Mouse (Mus musculus): ENCODE results near the gene Prap1. TPM values are rescaled to one million over a fixed set of nuclear protein-coding genes. Genes with fewer than 3 reads are reported as not detected.

Gene Prap1
- not detected for polyA plus RNA-seq (2017; shearing (Covaris generic))

GRCm38 (mm10) chr7:140092924-140093528 lies at the start of gene Prap1:
TSS of gene Prap1 (plus strand) at chr7:140093395.

DNA sequence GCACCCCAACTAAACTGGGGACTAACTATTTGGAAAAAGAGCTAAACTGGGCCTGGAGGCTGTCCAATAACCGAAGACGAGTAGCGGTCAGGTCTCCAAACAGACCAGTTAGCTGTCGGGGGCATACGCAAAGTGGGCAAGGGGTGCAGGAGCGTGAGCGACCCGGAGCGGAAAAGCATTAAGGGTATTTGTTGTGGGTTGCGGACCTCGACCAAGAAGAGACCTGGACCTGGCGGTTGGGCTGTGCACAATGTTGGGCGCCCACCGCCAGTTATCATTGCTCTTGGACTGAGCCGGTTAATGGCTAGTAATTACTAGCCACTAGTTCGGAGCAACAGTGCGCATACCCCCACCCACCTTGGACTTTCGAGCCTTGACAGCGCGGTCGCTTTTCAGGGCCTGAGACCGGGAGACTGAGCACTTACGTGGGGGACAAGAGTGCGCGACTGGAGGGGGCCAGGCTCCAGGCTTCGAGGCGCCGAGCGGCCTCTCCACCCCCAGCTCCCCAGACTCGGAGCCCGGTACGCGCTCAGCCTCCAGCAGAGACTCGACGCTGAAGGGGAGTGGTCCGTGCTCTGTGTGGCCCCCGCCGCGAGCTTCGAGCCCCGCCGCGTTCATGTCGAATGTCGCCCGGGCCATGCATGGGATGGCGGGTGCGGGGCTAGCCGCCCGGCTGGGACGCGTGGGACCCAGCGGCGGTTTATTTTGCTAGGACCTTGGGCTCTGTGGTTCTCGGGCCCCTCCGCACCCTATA lies 44.7 kb upstream of the Prap1 start, which contains the start of gene Msx3:
Gene Msx3 (minus strand): TSS at position 729 of the 754 bp plus-strand sequence.

GRCm38 (mm10) chr7:140082242-140082678 lies 10.9 kb upstream of the Prap1 start, which contains the start of gene Caly:
TSS of gene Caly (minus strand) at chr7:140082548.

GRCm38 (mm10) chr7:140101993-140102860 lies 9.0 kb downstream of the Prap1 start, which contains the start of gene Fuom:
TSS of gene Fuom (minus strand) at chr7:140102441.

GRCm38 (mm10) chr7:140115583-140116328 lies 22.6 kb downstream of the Prap1 start, which contains the start of gene Paox:
TSS of gene Paox (plus strand) at chr7:140115799.

DNA sequence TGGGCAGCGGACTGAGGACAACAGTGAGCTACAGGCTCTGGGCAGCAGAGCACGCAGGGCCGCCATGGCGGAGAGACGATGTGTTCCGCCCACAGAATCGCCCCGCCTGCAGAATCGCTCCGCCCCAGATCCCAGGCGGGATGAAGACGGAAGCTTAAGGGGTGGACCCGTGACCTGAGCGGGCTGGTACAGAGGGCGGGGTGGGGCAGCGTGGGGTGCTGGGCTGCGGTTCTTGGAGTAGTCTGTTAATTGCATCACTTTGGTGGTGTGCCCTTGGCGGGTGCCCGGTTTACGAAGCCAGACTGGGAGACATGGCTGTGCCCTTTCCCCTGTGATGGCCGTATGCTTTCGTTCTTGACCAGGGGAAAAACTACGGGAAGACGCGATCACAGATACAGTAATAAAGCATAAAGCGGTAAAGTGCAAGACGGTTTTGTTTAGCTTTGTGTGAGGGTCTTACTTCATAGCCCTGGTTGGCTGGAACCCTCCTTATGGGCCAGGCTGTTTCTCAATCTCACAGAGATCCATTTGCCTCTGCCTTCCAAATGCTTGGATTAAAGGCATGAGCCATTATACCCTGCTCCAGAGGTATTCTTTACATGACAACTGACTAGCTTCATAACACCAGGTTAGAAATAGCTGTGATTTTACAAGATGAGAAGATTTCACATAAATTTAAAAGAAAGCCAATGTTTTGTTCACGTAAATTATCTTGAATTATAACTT lies 23.3 kb downstream of the Prap1 start, which contains the start of gene Echs1:
Gene Echs1 (minus strand): TSS at position 148 of the 726 bp plus-strand sequence.

GRCm38 (mm10) chr7:140137135-140138020 lies 44.2 kb downstream of the Prap1 start, which contains the start of gene Mtg1:
TSS of gene Mtg1 (plus strand) at chr7:140137564.

Other genes starting within 250 kb of the Prap1 start
- 0.23 TPM for gene Kndc1, start 198.7 kb upstream of the Prap1 start, polyA plus RNA-seq (2017; shearing (Covaris generic))
- gene Utf1, start 149.6 kb upstream of the Prap1 start, polyA plus RNA-seq (2017; shearing (Covaris generic)) = 21.0 TPM
- gene 6430531B16Rik, start 114.6 kb upstream of the Prap1 start, polyA plus RNA-seq (2017; shearing (Covaris generic)) = 1.9 TPM
- 22.3 TPM for gene Adam8, start 100.8 kb upstream of the Prap1 start, polyA plus RNA-seq (2017; shearing (Covaris generic))
- gene Zfp511, start 57.0 kb upstream of the Prap1 start, polyA plus RNA-seq (2017; shearing (Covaris generic)) = 62.9 TPM
- gene Tubgcp2, start 56.7 kb upstream of the Prap1 start, polyA plus RNA-seq (2017; shearing (Covaris generic)) = 34.1 TPM
- gene Msx3, start 44.3 kb upstream of the Prap1 start, polyA plus RNA-seq (2017; shearing (Covaris generic)) = not detected
- gene Caly, start 10.8 kb upstream of the Prap1 start, polyA plus RNA-seq (2017; shearing (Covaris generic)) = not detected
- 6.1 TPM for gene Fuom, start 9.0 kb downstream of the Prap1 start, polyA plus RNA-seq (2017; shearing (Covaris generic))
- gene Paox, start 22.4 kb downstream of the Prap1 start, polyA plus RNA-seq (2017; shearing (Covaris generic)) = 1.3 TPM
- gene Echs1, start 23.1 kb downstream of the Prap1 start, polyA plus RNA-seq (2017; shearing (Covaris generic)) = 28.5 TPM
- gene Mtg1, start 44.2 kb downstream of the Prap1 start, polyA plus RNA-seq (2017; shearing (Covaris generic)) = 23.1 TPM
- not detected for gene Sprn, start 61.5 kb downstream of the Prap1 start, polyA plus RNA-seq (2017; shearing (Covaris generic))
- 0.13 TPM for gene Olfr522, start 71.4 kb downstream of the Prap1 start, polyA plus RNA-seq (2017; shearing (Covaris generic))
- gene Olfr523, start 79.8 kb downstream of the Prap1 start, polyA plus RNA-seq (2017; shearing (Covaris generic)) = not detected
- 1.0 TPM for gene Olfr524, start 112.6 kb downstream of the Prap1 start, polyA plus RNA-seq (2017; shearing (Covaris generic))
- 2.2 TPM for gene Cd163l1, start 124.9 kb downstream of the Prap1 start, polyA plus RNA-seq (2017; shearing (Covaris generic))
- 18.7 TPM for gene 5830411N06Rik, start 153.9 kb downstream of the Prap1 start, polyA plus RNA-seq (2017; shearing (Covaris generic))
- gene Olfr525, start 227.5 kb downstream of the Prap1 start, polyA plus RNA-seq (2017; shearing (Covaris generic)) = 0.32 TPM
- gene Olfr527, start 240.6 kb downstream of the Prap1 start, polyA plus RNA-seq (2017; shearing (Covaris generic)) = not detected

Measured in effector memory CD4-positive, alpha-beta T cell, adult 7 months (primary cell).